Mouse (Mus musculus) heart, embryonic 13.5 days (tissue): ENCODE data around the gene Rnf144b. TPM values are rescaled to one million over a fixed set of nuclear protein-coding genes. Genes with fewer than 3 reads are reported as not detected.

ENCODE experiments used
- ATAC-seq: fragments of 200-750 bp; cut with Nextera tagmentation; 2 replicates; pipeline ENCODE4 v1.8.0; 2017; ENCODE audit warnings: moderate TSS enrichment; ENCODE audit not compliant: insufficient number of reproducible peaks, low FRiP score, low TSS enrichment; ENCODE audit errors: extremely low read depth
- H3K27ac ChIP-seq: fragments of 300-500 bp; sonication (generic); replicated peaks from 2 replicates; pipeline ENCODE4 v1.5.1; 2015; ENCODE audit warnings: moderate library complexity, mild to moderate bottlenecking, inconsistent platforms
- H3K27me3 ChIP-seq: fragments of 300-500 bp; sonication (generic); replicated peaks from 2 replicates; pipeline ENCODE4 v1.6.1; 2015; ENCODE audit warnings: mild to moderate bottlenecking, inconsistent platforms
- H3K36me3 ChIP-seq: fragments of 300-500 bp; sonication (generic); 2 replicates; pipeline ENCODE4 v1.6.1; 2015; ENCODE audit warnings: mild to moderate bottlenecking, inconsistent platforms
- H3K4me1 ChIP-seq: fragments of 300-500 bp; sonication (generic); 2 replicates; pipeline ENCODE4 v1.6.1; 2015; ENCODE audit warnings: inconsistent platforms
- H3K4me2 ChIP-seq: fragments of 300-500 bp; sonication (generic); 2 replicates; pipeline ENCODE4 v1.6.1; 2015; ENCODE audit warnings: inconsistent platforms, mild to moderate bottlenecking, moderate library complexity
- H3K4me3 ChIP-seq: fragments of 300-500 bp; sonication (generic); 2 replicates; pipeline ENCODE4 v1.5.1; 2015; ENCODE audit warnings: moderate library complexity, mild to moderate bottlenecking, inconsistent platforms
- H3K9ac ChIP-seq: fragments of 300-500 bp; sonication (generic); 2 replicates; pipeline ENCODE4 v1.6.1; 2015; ENCODE audit warnings: inconsistent platforms, mild to moderate bottlenecking, moderate library complexity
- H3K9me3 ChIP-seq: fragments of 300-500 bp; sonication (generic); 2 replicates; pipeline ENCODE4 v1.6.1; 2016; ENCODE audit warnings: inconsistent platforms
- WGBS: fragments of 180-500 bp; shearing (Covaris S2); methylation state at CpG from one replicate; pipeline ENCODE4 v1.1.7; 2015; ENCODE audit warnings: mixed read lengths; 5-methylcytosine and 5-hydroxymethylcytosine counted together
- polyA plus RNA-seq: library from polyadenylated mRNA; unstranded; fragments of >200 nt; fragmentation: Nextera tagmentation; extraction: Ambion mirVana; gene quantifications from 2 replicates; pipeline ENCODE4 v1.2.1, GENCODE M21; 2015

Rnf144b gene
- polyA plus RNA-seq, 1 experiment from 2014 or later: 1.4 TPM

- H3K9ac ChIP-seq: peak overlapping the region; percentile 37; the same call in 1 of the 2 replicates
- H3K4me2 ChIP-seq: peak overlapping the region; percentile 33
Observed at GRCm38 (mm10) chr13:47244771-47245170, 122.3 kb downstream of the Rnf144b start.

GRCm38 (mm10) chr13:47246459-47246858 is 124.0 kb downstream of the Rnf144b start:
- H3K4me2 ChIP-seq: no peak overlapping the region
- 0 out of 2 replicates have a peak overlapping the region, but pooled peaks have one; percentile 6 for H3K27ac ChIP-seq
- peaks cover 13% of the 10 kb centered on the region for H3K36me3 ChIP-seq
- WGBS: 43% methylated on average over 10 of the region's 10 CpGs
- no peak for ATAC-seq
- no peak overlapping the region for H3K9ac ChIP-seq
- peaks cover 54% of the 10 kb centered on the region for H3K4me1 ChIP-seq
- no peaks in the 10 kb centered on the region for H3K27me3 ChIP-seq
- H3K4me3 ChIP-seq: no peak overlapping the region
- no peaks in the 10 kb centered on the region for H3K9me3 ChIP-seq

More at GRCm38 (mm10) chr13:47244771-47245170, 122.3 kb downstream of the Rnf144b start:
- WGBS: 27% methylated on average over 11 of the region's 11 CpGs
- no peak overlapping the region for H3K4me3 ChIP-seq
- peaks cover 13% of the 10 kb centered on the region for H3K36me3 ChIP-seq
- peaks cover 40% of the 10 kb centered on the region for H3K4me1 ChIP-seq
- peak; percentile 61; the same call in 1 of the 2 replicates for ATAC-seq
- no peaks in the 10 kb centered on the region for H3K9me3 ChIP-seq
- H3K27me3 ChIP-seq: no peaks in the 10 kb centered on the region
- H3K27ac ChIP-seq: peak overlapping the region; percentile 62

GRCm38 (mm10) chr13:47247156-47247800 is 124.8 kb downstream of the Rnf144b start:
- ATAC-seq: no peak
- peaks cover 13% of the 10 kb centered on the region for H3K36me3 ChIP-seq
- no peaks in the 10 kb centered on the region for H3K9me3 ChIP-seq
- H3K27ac ChIP-seq: no peak overlapping the region
- no peak overlapping the region for H3K9ac ChIP-seq
- WGBS: 58% methylated on average over 13 of the region's 13 CpGs
- no peak overlapping the region for H3K4me2 ChIP-seq
- H3K27me3 ChIP-seq: no peaks in the 10 kb centered on the region
- no peak overlapping the region for H3K4me3 ChIP-seq
- H3K4me1 ChIP-seq: peaks cover 56% of the 10 kb centered on the region

- no peaks in the 10 kb centered on the region for H3K9me3 ChIP-seq
- H3K4me3 ChIP-seq: no peak overlapping the region
- H3K4me2 ChIP-seq: no peak overlapping the region
- no peak for ATAC-seq
- no peak overlapping the region for H3K27ac ChIP-seq
- H3K36me3 ChIP-seq: peaks cover 3% of the 10 kb centered on the region
- WGBS: 66% methylated on average over 8 of the region's 8 CpGs
- H3K27me3 ChIP-seq: no peaks in the 10 kb centered on the region
- H3K9ac ChIP-seq: no peak overlapping the region
- H3K4me1 ChIP-seq: peaks cover 56% of the 10 kb centered on the region
Observed at GRCm38 (mm10) chr13:47248289-47249010, 126.0 kb downstream of the Rnf144b start.

GRCm38 (mm10) chr13:47250615-47251014 is 128.2 kb downstream of the Rnf144b start:
- no peak overlapping the region for H3K9ac ChIP-seq
- peaks cover 38% of the 10 kb centered on the region for H3K4me1 ChIP-seq
- H3K27ac ChIP-seq: no peak overlapping the region
- H3K9me3 ChIP-seq: no peaks in the 10 kb centered on the region
- no peak for ATAC-seq
- H3K4me2 ChIP-seq: no peak overlapping the region
- H3K4me3 ChIP-seq: no peak overlapping the region
- H3K36me3 ChIP-seq: no peaks in the 10 kb centered on the region
- no peaks in the 10 kb centered on the region for H3K27me3 ChIP-seq
- 67% methylated on average over 1 of the region's 1 CpGs for WGBS

- no peaks in the 10 kb centered on the region for H3K9me3 ChIP-seq
- no peaks in the 10 kb centered on the region for H3K27me3 ChIP-seq
- peak overlapping the region; percentile 20; the same call in 1 of the 2 replicates for H3K27ac ChIP-seq
- 65% methylated on average over 2 of the region's 2 CpGs for WGBS
- H3K9ac ChIP-seq: no peak overlapping the region
- ATAC-seq: no peak
- H3K36me3 ChIP-seq: no peaks in the 10 kb centered on the region
- peaks cover 32% of the 10 kb centered on the region for H3K4me1 ChIP-seq
- no peak overlapping the region for H3K4me3 ChIP-seq
- no peak overlapping the region for H3K4me2 ChIP-seq
Observed at GRCm38 (mm10) chr13:47251114-47251764, 128.8 kb downstream of the Rnf144b start.

- Histone ChIP-seq H3K9me3 (no peaks in the 10 kb centered on the region), H3K9ac (no peak overlapping the region), H3K27me3 (no peaks in the 10 kb centered on the region), H3K36me3 (no peaks in the 10 kb centered on the region), H3K4me3 (no peak overlapping the region), H3K27ac (no peak overlapping the region), H3K4me1 (peaks cover 34% of the 10 kb centered on the region), H3K4me2 (no peak overlapping the region)
- no peak for ATAC-seq
- 68% methylated on average over 5 of the region's 5 CpGs for WGBS
Observed at GRCm38 (mm10) chr13:47253711-47254110, 131.3 kb downstream of the Rnf144b start.

- no peak for ATAC-seq
- Histone ChIP-seq H3K4me1 (peaks cover 16% of the 10 kb centered on the region), H3K9ac (no peak overlapping the region), H3K27ac (no peak overlapping the region), H3K4me2 (no peak overlapping the region), H3K27me3 (no peaks in the 10 kb centered on the region), H3K9me3 (no peaks in the 10 kb centered on the region), H3K36me3 (no peaks in the 10 kb centered on the region), H3K4me3 (no peak overlapping the region)
- 52% methylated on average over 4 of the region's 4 CpGs for WGBS
Observed at GRCm38 (mm10) chr13:47259297-47259696, 136.8 kb downstream of the Rnf144b start.

GRCm38 (mm10) chr13:47261961-47262360 is 139.5 kb downstream of the Rnf144b start:
- ATAC-seq: no peak

GRCm38 (mm10) chr13:47264382-47264781 is 141.9 kb downstream of the Rnf144b start:
- Histone ChIP-seq H3K4me2 (no peak overlapping the region), H3K4me1 (no peaks in the 10 kb centered on the region; the same call in 1 of the 2 replicates), H3K27me3 (no peaks in the 10 kb centered on the region), H3K9me3 (0 out of 2 replicates have a peak, but pooled peaks cover 4% of the 10 kb centered on the region), H3K36me3 (no peaks in the 10 kb centered on the region), H3K4me3 (no peak overlapping the region), H3K9ac (no peak overlapping the region), H3K27ac (no peak overlapping the region)
- 63% methylated on average over 8 of the region's 8 CpGs for WGBS
- no peak for ATAC-seq

More at GRCm38 (mm10) chr13:47261961-47262360, 139.5 kb downstream of the Rnf144b start:
- WGBS: 50% methylated on average over 2 of the region's 2 CpGs
- Histone ChIP-seq H3K9ac (no peak overlapping the region), H3K9me3 (no peaks in the 10 kb centered on the region), H3K4me3 (no peak overlapping the region), H3K4me1 (peaks cover 16% of the 10 kb centered on the region), H3K27ac (no peak overlapping the region), H3K4me2 (no peak overlapping the region), H3K27me3 (no peaks in the 10 kb centered on the region), H3K36me3 (no peaks in the 10 kb centered on the region)

- Histone ChIP-seq H3K4me1 (no peaks in the 10 kb centered on the region; the same call in 1 of the 2 replicates), H3K9me3 (0 out of 2 replicates have a peak, but pooled peaks cover 4% of the 10 kb centered on the region), H3K27me3 (peaks cover 4% of the 10 kb centered on the region; the same call in 1 of the 2 replicates), H3K4me2 (no peak overlapping the region), H3K27ac (no peak overlapping the region), H3K4me3 (no peak overlapping the region), H3K36me3 (no peaks in the 10 kb centered on the region), H3K9ac (no peak overlapping the region)
- 85% methylated on average over 7 of the region's 7 CpGs for WGBS
- ATAC-seq: no peak
Observed at GRCm38 (mm10) chr13:47266411-47266810, 144.0 kb downstream of the Rnf144b start.
